Mouse (Mus musculus) heart, adult 2 months (tissue): Measurements from ENCODE around the gene Sec61a1. TPM values are rescaled to one million over a fixed set of nuclear protein-coding genes. Genes with fewer than 3 reads are reported as not detected.

Experiments
- DNase-seq, 2 experiments: peaks; one replicate each; pipeline ENCODE4 v3.0.0; 2021
- H3K27ac ChIP-seq: fragments of 200-600 bp; 2 replicates; pipeline ENCODE4 v1.8.1; 2022
- H3K27me3 ChIP-seq: fragments of 200-500 bp; 2 replicates; pipeline ENCODE4 v1.6.1; 2012; ENCODE audit warnings: mild to moderate bottlenecking, low read length, inconsistent platforms, mixed read lengths; ENCODE audit not compliant: control insufficient read depth, insufficient read depth
- H3K36me3 ChIP-seq: fragments of 200-500 bp; 2 replicates; pipeline ENCODE4 v1.6.1; 2012; ENCODE audit warnings: low read length, inconsistent platforms; ENCODE audit not compliant: control insufficient read depth, insufficient read depth
- H3K4me1 ChIP-seq: fragments of 200-500 bp; 2 replicates; pipeline ENCODE4 v1.6.1; 2011; ENCODE audit warnings: low read length; ENCODE audit not compliant: control insufficient read depth, insufficient read depth
- H3K4me3 ChIP-seq: fragments of 200-600 bp; 2 replicates; pipeline ENCODE4 v1.8.1; 2022
- H3K79me2 ChIP-seq: fragments of 200-500 bp; replicated peaks from 2 replicates; pipeline ENCODE4 v1.6.1; 2012; ENCODE audit warnings: mild to moderate bottlenecking, inconsistent platforms, low read length, moderate library complexity, mixed read lengths; ENCODE audit not compliant: control insufficient read depth, insufficient read depth
- H3K9ac ChIP-seq: fragments of 200-500 bp; 2 replicates; pipeline ENCODE4 v1.6.1; 2012; ENCODE audit warnings: low read depth, mild to moderate bottlenecking, control low read depth, inconsistent platforms, low read length, mixed read lengths
- CTCF ChIP-seq: fragments of 200-600 bp; IDR thresholded peaks from 2 replicates; pipeline ENCODE4 v1.8.1; 2022; ENCODE audit warnings: antibody characterized with exemption, mild to moderate bottlenecking, moderate library complexity
- EP300 ChIP-seq: fragments of 200-500 bp; IDR thresholded peaks from 2 replicates; pipeline ENCODE4 v1.6.1; 2011; ENCODE audit warnings: low read depth, low read length, control low read depth; ENCODE audit not compliant: insufficient read depth
- POLR2A ChIP-seq: fragments of 200-500 bp; IDR thresholded peaks from 2 replicates; pipeline ENCODE4 v1.6.1; 2011; ENCODE audit warnings: mild to moderate bottlenecking, low read depth, low read length, control low read depth; ENCODE audit not compliant: insufficient read depth
- WGBS: fragments of 180-500 bp; shearing (Covaris S2); methylation state at CpG from one replicate; pipeline ENCODE4 v1.1.7; 2018; 5-methylcytosine and 5-hydroxymethylcytosine counted together
- intact Hi-C: fragments of 180-260 bp; cut with DNase I; formaldehyde crosslinking; loops from one replicate; pipeline ENCODE4 v1.15.1; 2025
- polyA plus RNA-seq: library from polyadenylated mRNA; depleted of rRNA; stranded (reverse); fragments of >200 nt; gene quantifications from 2 replicates; pipeline ENCODE4 v1.2.3, GENCODE M21; 2012
- total RNA-seq, 2 experiments: library from RNA; stranded (reverse); gene quantifications; 2 replicates each; pipeline ENCODE4 v1.2.3; 2021

Gene Sec61a1
- total and polyA plus RNA-seq, 3 experiments = 40.4 to 63.0 (median 44.5) TPM

DNA sequence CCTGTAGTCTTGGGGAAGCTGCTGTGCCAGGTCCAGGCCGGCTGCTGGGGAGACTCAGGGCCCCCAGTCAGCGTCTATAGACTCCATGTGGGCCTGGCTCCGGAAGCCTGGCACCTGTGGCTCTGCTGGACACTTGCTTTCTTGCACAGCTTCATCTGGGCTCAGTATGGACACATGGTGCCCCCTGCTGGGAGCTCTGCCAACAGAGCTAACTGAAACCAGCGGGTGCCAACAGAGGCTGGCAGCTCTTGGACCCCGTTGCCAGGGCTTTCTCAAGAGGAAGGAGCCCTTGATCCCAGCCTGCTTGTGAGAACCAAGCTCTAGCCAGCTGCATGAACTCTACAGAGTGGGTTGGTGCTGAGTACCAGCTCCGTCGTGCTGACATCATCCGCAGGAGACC, 31.8 kb downstream of the Sec61a1 start:
- H3K27me3 ChIP-seq = no peaks in the 10 kb centered on the region
- peaks cover 9% of the 10 kb centered on the region for H3K4me1 ChIP-seq
- no peaks in the 10 kb centered on the region for H3K79me2 ChIP-seq
- H3K4me3 ChIP-seq = no peak overlapping the region
- H3K27ac ChIP-seq = no peak overlapping the region
- H3K36me3 ChIP-seq = no peaks in the 10 kb centered on the region
- WGBS = 78% methylated on average over 8 of the region's 8 CpGs
- H3K9ac ChIP-seq = no peak overlapping the region
- intact Hi-C loops = no loop called here
- DNase-seq = peak; percentile 47 to 55
- TF ChIP-seq POLR2A (no peak), CTCF (peak; percentile 57), EP300 (no peak)

DNA sequence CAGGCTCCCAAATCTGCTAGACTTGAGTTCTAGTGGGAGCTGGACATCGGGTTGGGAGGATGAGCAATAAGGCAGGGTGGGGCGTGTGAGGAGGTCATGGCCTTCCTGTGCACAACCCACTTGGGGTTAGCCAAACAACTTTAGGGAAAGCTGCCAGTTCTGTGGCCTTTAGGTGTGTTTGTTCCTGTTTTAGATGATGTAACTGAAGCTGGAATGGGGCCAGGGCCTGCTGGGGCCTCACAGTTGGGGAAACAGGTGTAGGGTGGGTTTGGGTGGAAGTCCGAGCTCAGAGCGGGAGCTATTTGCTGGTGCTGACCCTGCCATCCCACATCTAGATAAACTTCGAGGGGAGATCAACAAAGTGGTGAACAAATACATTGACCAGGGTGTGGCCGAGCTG, 33.3 kb downstream of the Sec61a1 start:
- H3K27ac ChIP-seq = no peak overlapping the region
- peaks cover 9% of the 10 kb centered on the region for H3K4me1 ChIP-seq
- no peaks in the 10 kb centered on the region for H3K36me3 ChIP-seq
- TF ChIP-seq CTCF (no peak), POLR2A (no peak), EP300 (no peak)
- 63% methylated on average over 6 of the region's 6 CpGs for WGBS
- H3K4me3 ChIP-seq = no peak overlapping the region
- no peak overlapping the region for H3K9ac ChIP-seq
- H3K79me2 ChIP-seq = no peaks in the 10 kb centered on the region
- DNase-seq = peak; percentile 39 to 40
- no peaks in the 10 kb centered on the region for H3K27me3 ChIP-seq
- intact Hi-C loops = no loop called here

DNA sequence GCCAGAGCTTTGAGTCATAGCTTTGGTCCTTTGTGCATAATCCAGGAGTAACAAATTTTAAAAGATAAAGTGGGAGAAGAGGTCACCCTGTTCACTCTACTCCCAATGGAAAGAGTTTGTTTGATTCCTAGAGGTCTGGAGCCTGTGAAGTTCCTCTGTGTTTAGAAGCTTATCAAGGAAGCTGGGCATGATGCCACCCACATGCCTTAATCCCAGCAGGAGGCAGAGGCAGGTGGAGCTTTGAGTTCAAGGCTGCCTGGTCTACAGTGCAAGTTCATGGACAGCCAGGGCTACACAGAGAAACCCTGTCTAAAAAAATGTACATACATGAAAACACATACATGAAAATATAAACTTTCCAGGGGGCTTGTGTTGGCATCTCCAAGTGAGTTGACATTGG, 34.8 kb downstream of the Sec61a1 start:
- H3K4me3 ChIP-seq = no peak overlapping the region
- H3K9ac ChIP-seq = no peak overlapping the region
- intact Hi-C loops = loop anchor here (5.0 kb wide), 1 partner anchor 292 kb away; the partner anchor contains the start of gene Gata2
- no peaks in the 10 kb centered on the region for H3K36me3 ChIP-seq
- H3K27me3 ChIP-seq = no peaks in the 10 kb centered on the region
- peaks cover 9% of the 10 kb centered on the region for H3K4me1 ChIP-seq
- no peaks in the 10 kb centered on the region for H3K79me2 ChIP-seq
- H3K27ac ChIP-seq = no peak overlapping the region
- DNase-seq = no peak
- no peak for TF ChIP-seq EP300
- TF ChIP-seq POLR2A = no peak
- no peak for TF ChIP-seq CTCF

DNA sequence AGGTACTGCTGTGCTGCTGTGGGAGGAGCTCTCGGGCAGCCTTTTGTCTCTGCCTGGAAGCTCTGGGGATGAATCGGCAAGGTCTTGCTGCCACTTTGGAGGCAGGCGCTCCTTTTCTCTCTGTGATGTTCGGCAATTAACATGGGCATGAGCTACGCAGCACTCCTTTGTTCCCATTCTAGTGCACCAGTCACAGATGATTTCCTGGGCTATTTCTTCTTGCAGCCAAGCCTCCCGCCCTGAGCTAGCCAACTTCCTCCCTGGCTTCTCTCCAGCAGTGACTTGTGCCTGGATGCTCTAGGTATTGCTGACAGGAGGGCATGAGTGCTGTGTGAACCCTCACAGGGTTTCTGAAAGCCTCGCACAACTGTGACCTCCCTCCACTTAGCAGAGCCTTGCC, 35.6 kb downstream of the Sec61a1 start:
- Histone ChIP-seq H3K36me3 (no peaks in the 10 kb centered on the region), H3K27ac (no peak overlapping the region), H3K9ac (no peak overlapping the region), H3K4me3 (no peak overlapping the region), H3K27me3 (no peaks in the 10 kb centered on the region), H3K79me2 (no peaks in the 10 kb centered on the region), H3K4me1 (peaks cover 9% of the 10 kb centered on the region)
- TF ChIP-seq POLR2A (no peak), CTCF (no peak), EP300 (no peak)
- intact Hi-C loops = loop anchor here (5.0 kb wide), 1 partner anchor 291 kb away; the partner anchor contains the start of gene Gata2
- 28% methylated on average over 7 of the region's 7 CpGs for WGBS
- DNase-seq = peak in 1 of 2 experiments; percentile 33

DNA sequence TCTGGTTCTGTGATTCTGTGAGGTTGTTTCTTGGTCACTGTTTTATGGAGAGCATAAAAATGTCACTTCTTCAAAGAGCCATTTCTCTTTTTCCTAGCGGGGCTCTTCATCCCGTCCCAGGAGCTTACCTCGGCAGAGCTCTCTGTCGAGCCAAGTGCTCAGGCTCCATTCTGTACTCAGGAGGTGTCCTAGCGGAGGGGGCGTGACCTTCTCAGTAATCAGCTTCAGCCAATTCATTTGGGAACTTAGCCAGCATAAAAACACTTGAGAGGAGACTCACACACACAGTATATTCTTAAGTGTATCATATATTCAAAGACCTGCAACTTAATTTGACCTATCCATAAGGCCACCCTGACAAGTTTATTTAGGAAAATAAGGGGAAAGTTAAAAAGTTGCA, 38.3 kb downstream of the Sec61a1 start:
- WGBS = 56% methylated on average over 6 of the region's 6 CpGs
- TF ChIP-seq POLR2A = no peak
- no peak for TF ChIP-seq CTCF
- no peak for TF ChIP-seq EP300
- intact Hi-C loops = loop anchor here (5.0 kb wide), 1 partner anchor 288 kb away; the partner anchor contains the start of gene Gata2
- no peak overlapping the region for H3K9ac ChIP-seq
- DNase-seq = no peak
- H3K27me3 ChIP-seq = no peaks in the 10 kb centered on the region
- no peaks in the 10 kb centered on the region for H3K79me2 ChIP-seq
- no peak overlapping the region for H3K4me3 ChIP-seq
- H3K27ac ChIP-seq = no peak overlapping the region
- peaks cover 9% of the 10 kb centered on the region for H3K4me1 ChIP-seq
- H3K36me3 ChIP-seq = no peaks in the 10 kb centered on the region

DNA sequence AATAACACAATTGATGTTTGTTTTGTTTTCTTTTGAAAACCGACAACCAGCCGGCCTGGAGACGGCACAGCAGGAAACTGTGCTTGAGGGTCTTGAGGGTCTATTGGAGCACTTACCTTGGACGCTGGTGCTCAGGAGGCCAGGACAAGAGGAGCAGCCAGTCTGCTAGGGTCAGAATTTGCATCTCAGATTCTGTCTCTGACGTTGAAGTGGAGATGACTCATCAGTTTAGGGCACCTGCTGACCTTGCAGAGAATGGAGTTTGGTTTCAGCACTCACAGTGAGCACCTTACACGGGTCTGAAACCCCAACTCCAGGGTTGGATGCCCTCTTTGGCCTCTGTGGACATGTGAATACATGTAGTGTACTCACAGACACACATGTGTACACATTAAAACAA, 48.8 kb downstream of the Sec61a1 start:
- Histone ChIP-seq H3K9ac (no peak overlapping the region), H3K27me3 (no peaks in the 10 kb centered on the region), H3K36me3 (peaks cover 3% of the 10 kb centered on the region; the same call in 1 of the 2 replicates), H3K27ac (no peak overlapping the region), H3K4me3 (no peak overlapping the region), H3K4me1 (peaks cover 2% of the 10 kb centered on the region; the same call in 1 of the 2 replicates), H3K79me2 (peaks cover 1% of the 10 kb centered on the region)
- 68% methylated on average over 6 of the region's 6 CpGs for WGBS
- no peak for TF ChIP-seq EP300
- TF ChIP-seq POLR2A = no peak
- TF ChIP-seq CTCF = no peak
- no peak for DNase-seq
- intact Hi-C loops = loop anchor here (5.0 kb wide), 1 partner anchor 47 kb away; the partner anchor contains the start of gene Sec61a1
